13 mouse cellular contexts compared by ENCODE assay signal in genomic region chr1:166281287-166281686, GRCm38 (mm10). TPM values are rescaled to one million over a fixed set of nuclear protein-coding genes. Genes with fewer than 3 reads are reported as not detected.
DNase-seq lines count a peak whose midpoint lies in the region; ATAC-seq lines count a peak whose summit lies in the region.
"Had no signal": no experiment of that assay in that cellular context is flagged by ENCODE, and none has a peak within 500 bp of the region (broad histone marks: within the 10 kb centered on the region; RNA-seq: fewer than 3 reads in every experiment).

No protein-coding gene starts in this region.

- peak overlapping the region; percentile 43 for H3K9ac ChIP-seq in forebrain, embryonic 11.5 days (ENCODE audit: low read length)
- H3K9ac ChIP-seq in hindbrain, embryonic 15.5 days: no peak overlapping the region
- H3K9ac ChIP-seq in midbrain, embryonic 15.5 days: no peak overlapping the region
- H3K9ac ChIP-seq: liver, postnatal 0 days had no signal

- no peaks in the 10 kb centered on the region for H3K27me3 ChIP-seq in forebrain, embryonic 11.5 days (ENCODE audit: control insufficient read depth, insufficient read depth, low read length)
- no peaks in the 10 kb centered on the region for H3K27me3 ChIP-seq in hindbrain, embryonic 15.5 days
- no peaks in the 10 kb centered on the region for H3K27me3 ChIP-seq in midbrain, embryonic 15.5 days (replicated peaks)

- WGBS in forebrain, embryonic 11.5 days: 9% methylated on average over 1 of the region's 1 CpGs
- 18% methylated on average over 1 of the region's 1 CpGs for WGBS in hindbrain, embryonic 15.5 days
- 22% methylated on average over 1 of the region's 1 CpGs for WGBS in midbrain, embryonic 15.5 days

- no peaks in the 10 kb centered on the region for H3K9me3 ChIP-seq in forebrain, embryonic 11.5 days (ENCODE audit: control insufficient read depth, low read length)
- no peaks in the 10 kb centered on the region for H3K9me3 ChIP-seq in hindbrain, embryonic 15.5 days
- no peaks in the 10 kb centered on the region for H3K9me3 ChIP-seq in midbrain, embryonic 15.5 days

- no peaks in the 10 kb centered on the region for H3K36me3 ChIP-seq in forebrain, embryonic 11.5 days (ENCODE audit: control insufficient read depth, insufficient read depth, low read length)
- no peaks in the 10 kb centered on the region for H3K36me3 ChIP-seq in hindbrain, embryonic 15.5 days
- H3K36me3 ChIP-seq in midbrain, embryonic 15.5 days (replicated peaks): no peaks in the 10 kb centered on the region

- no peak for ATAC-seq in forebrain, embryonic 11.5 days (replicated peaks; ENCODE audit: low FRiP score)
- no peak for ATAC-seq in hindbrain, embryonic 15.5 days (ENCODE audit: low FRiP score, low read depth)
- no peak for ATAC-seq in midbrain, embryonic 15.5 days (replicated peaks)
- ATAC-seq: liver, postnatal 0 days had no signal

- peak overlapping the region; percentile 97 for H3K27ac ChIP-seq in forebrain, embryonic 11.5 days (ENCODE audit: low read depth, low read length)
- peak overlapping the region; percentile 76 for H3K27ac ChIP-seq in hindbrain, embryonic 15.5 days (replicated peaks)
- peak overlapping the region; percentile 79 for H3K27ac ChIP-seq in midbrain, embryonic 15.5 days

- peak overlapping the region; percentile 38; the same call in 1 of the 2 replicates for H3K4me2 ChIP-seq in forebrain, embryonic 11.5 days (ENCODE audit: low read depth, low read length, severe bottlenecking)
- H3K4me2 ChIP-seq in hindbrain, embryonic 15.5 days: 0 out of 2 replicates have a peak overlapping the region, but pooled peaks have one; percentile 26
- H3K4me2 ChIP-seq in midbrain, embryonic 15.5 days: peak overlapping the region; percentile 25; the same call in 1 of the 2 replicates

- no peak overlapping the region for H3K4me3 ChIP-seq in forebrain, embryonic 11.5 days (ENCODE audit: low read depth, low read length)
- no peak overlapping the region for H3K4me3 ChIP-seq in hindbrain, embryonic 15.5 days
- no peak overlapping the region for H3K4me3 ChIP-seq in midbrain, embryonic 15.5 days

- DNase-seq in adrenal gland, adult 2 months: peak; percentile 12
- no peak for DNase-seq in adrenal gland, adult 18-20 months (ENCODE audit: low spot score in 2 of 2)
- DNase-seq in forebrain, embryonic 11.5 days (ENCODE audit: low spot score): no peak
- no peak for DNase-seq in right cerebral cortex, postnatal 25 days
- DNase-seq in right cerebral cortex, adult 2 months (ENCODE audit: low spot score in 2 of 2): no peak
- no peak for DNase-seq in ovary, postnatal 36 days (ENCODE audit: low spot score)
- DNase-seq: liver, postnatal 0 days had no signal

- H3K4me1 ChIP-seq in forebrain, embryonic 11.5 days (replicated peaks; ENCODE audit: control insufficient read depth, insufficient read depth, low read length): peaks cover 46% of the 10 kb centered on the region
- peaks cover 73% of the 10 kb centered on the region for H3K4me1 ChIP-seq in hindbrain, embryonic 15.5 days (replicated peaks)
- peaks cover 66% of the 10 kb centered on the region for H3K4me1 ChIP-seq in midbrain, embryonic 15.5 days

RNA-seq across cellular contexts. Expression of gene Ildr2, which starts 27.3 kb away (rescaled TPM):
- total RNA-seq in adrenal gland, adult 2 months (2021): 10 to 100 TPM in 1 of 2 experiments, 1 to 10 TPM in 1; 3.1 to 11.2 TPM
- polyA plus RNA-seq in adrenal gland, adult 2 months (2012; rRNA removed): 2.0 and 3.6 TPM in 2 replicates
- total RNA-seq in adrenal gland, adult 18-20 months (2021): 1 to 10 TPM; 4.1 to 7.5 TPM
- 10.8 and 10.9 TPM in 2 replicates for polyA plus RNA-seq in forebrain, embryonic 11.5 days (2014; fragmentation: Nextera tagmentation; extraction: Ambion mirVana)
- polyA plus RNA-seq in hindbrain, embryonic 15.5 days (2015; fragmentation: Nextera tagmentation; extraction: Ambion mirVana): 4.1 and 4.9 TPM in 2 replicates
- 6.1 and 6.2 TPM in 2 replicates for polyA plus RNA-seq in midbrain, embryonic 15.5 days (2015; fragmentation: Nextera tagmentation; extraction: Ambion mirVana)
- total RNA-seq: megakaryocyte, adult 5-6 weeks had no signal

RNA-seq across cellular contexts. Expression of gene Mael, which starts 42.7 kb away (rescaled TPM):
- total RNA-seq in adrenal gland, adult 2 months (2021): not detected
- not detected in 2 replicates for polyA plus RNA-seq in adrenal gland, adult 2 months (2012; rRNA removed)
- total RNA-seq in adrenal gland, adult 18-20 months (2021): not detected
- not detected in 2 replicates for polyA plus RNA-seq in forebrain, embryonic 11.5 days (2014; fragmentation: Nextera tagmentation; extraction: Ambion mirVana)
- polyA plus RNA-seq in hindbrain, embryonic 15.5 days (2015; fragmentation: Nextera tagmentation; extraction: Ambion mirVana): 0.22 and 0.43 TPM in 2 replicates
- polyA plus RNA-seq in midbrain, embryonic 15.5 days (2015; fragmentation: Nextera tagmentation; extraction: Ambion mirVana): 0.14 TPM in 1 of 2 replicates, not detected in the other
- total RNA-seq: adrenal gland, postnatal 4 days; megakaryocyte, adult 5-6 weeks had no signal
- polyA plus RNA-seq: liver, postnatal 0 days; spleen, adult 2 months; thymus, postnatal 0 days had no signal
